Mouse (Mus musculus) neutrophil, adult 83 days (primary cell): Measurements from ENCODE around the gene Lgals12. TPM values are rescaled to one million over a fixed set of nuclear protein-coding genes. Genes with fewer than 3 reads are reported as not detected.

ENCODE experiments used
- total RNA-seq, 2 experiments: library from RNA; stranded (reverse); gene quantifications; one replicate each; pipeline ENCODE4 v1.2.4; 2023

Lgals12 gene
- not detected for total RNA-seq

DNA sequence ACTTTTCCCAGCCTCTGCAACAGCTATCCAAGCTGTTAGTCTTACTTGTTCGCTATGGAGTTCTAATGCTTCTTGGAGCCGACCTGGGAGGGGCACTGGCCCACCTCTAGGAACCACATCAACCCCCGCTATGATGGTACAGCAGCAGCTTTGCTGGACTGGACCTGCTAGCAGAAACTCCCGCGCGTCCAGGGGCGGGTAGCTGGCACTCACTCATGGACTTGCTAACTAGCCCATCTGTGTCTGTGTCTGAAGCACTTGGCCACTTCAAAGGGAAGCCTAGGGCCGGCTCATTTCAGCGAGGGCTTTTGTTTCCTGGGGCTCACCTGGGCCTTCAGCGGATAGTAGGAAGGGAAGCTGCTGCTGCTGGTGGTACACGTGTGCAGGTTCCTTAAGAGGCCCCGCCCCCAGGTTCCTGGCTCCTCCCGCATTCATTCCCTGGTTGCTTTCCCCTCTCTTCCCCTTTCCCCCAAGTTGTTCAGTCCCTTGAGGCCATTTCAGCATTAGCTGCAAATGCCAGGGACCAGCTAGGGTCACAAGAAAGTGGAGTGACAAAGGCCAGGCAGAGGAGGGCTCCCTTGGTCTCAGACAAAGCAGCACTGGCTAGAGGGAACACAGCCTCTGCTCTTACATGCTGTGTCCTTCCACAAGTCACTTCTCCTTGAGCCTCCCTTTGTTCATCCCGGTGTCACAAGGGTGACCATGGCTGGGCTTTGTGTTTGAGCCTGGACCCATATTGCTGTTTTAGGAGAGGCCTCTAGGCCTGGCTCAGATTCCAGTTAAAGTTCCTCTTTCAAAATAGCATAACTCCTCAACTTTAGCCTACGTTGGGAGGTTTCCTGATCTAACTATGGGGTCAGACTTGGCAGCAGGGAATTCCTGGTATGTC lies at the start of gene Lgals12:
Gene Lgals12, minus strand, starts transcription at position 393 of the 889 bp plus-strand sequence.

DNA sequence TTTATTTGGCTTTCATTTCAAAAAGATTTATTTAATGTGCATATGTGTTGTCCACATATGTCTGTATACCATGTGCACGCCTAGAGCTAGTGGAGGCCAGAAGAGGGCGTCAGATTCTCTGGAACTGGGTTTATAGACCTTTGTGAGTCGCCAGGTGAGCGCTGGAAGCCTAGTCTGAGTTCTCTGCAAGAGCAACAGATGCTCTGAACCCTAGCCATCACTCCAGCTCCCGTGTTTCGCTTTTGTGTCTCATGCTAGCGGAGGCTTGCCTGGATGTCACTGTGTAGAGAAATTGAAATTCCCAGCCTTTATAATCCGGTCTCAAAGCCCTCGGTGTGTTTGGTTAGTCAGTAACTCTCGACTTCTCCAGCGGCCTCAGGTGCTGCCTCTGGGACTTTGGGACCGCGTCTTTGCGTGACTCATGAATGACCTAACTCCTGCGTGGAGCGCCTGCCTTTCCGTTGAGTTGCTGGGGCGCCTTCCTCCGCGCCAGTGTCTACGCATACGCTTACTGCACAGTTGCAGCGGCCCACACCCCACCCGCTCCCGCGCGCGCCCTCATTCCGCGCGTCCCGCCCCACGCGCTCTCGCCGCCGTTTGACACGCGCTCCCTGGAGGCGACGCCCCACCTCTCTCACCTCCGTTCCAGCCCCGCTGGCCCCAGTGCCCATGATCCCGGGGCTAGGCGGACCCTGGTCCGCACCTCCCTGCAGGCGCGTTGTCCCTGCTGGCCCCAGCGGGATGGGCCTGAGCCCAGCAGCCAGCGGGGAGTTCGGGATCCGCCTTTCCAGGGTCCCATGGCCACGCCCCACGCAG lies 5.2 kb upstream of the Lgals12 start, which contains the start of gene Hrasls5:
Gene Hrasls5, plus strand, starts transcription at position 600 of the 816 bp plus-strand sequence.

DNA sequence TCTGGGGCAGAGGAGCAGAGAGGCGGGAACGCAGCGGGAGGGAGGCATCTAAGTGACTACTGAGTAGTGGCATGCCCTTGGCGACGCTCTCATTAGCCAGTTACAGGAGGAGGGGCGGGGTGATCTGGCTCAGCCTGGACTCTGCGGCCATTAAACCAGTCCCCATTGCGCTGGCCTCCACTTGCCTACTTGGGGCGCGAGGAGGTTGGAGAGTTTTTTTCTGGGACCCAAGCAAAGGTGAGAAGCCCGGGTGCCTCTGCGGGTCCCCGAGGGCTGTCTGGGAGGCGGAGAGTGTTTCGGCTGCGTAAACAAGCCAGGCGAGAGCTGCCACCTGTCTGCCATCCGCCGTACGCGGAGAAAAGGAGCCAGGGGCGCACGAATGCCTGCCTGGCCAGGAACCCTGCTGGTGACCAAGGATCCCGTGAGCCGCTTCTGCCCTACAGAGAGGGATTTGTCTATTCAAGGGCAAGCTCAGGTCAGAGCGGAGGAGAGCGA lies 49.6 kb downstream of the Lgals12 start, which contains the start of gene Pla2g16:
Gene Pla2g16, plus strand, starts transcription at position 132 of the 495 bp plus-strand sequence.

Other genes with a start within 250 kb of the Lgals12 start
- 10 to 100 TPM in 1 of 2 experiments, 1 to 10 TPM in 1; 9.8 to 12.1 TPM for gene Spindoc, start 224.2 kb downstream of the Lgals12 start, total RNA-seq
- gene 2700081O15Rik, start 189.6 kb downstream of the Lgals12 start, total RNA-seq = 1 to 10 TPM; 2.4 to 2.7 TPM
- gene Rtn3, start 123.9 kb downstream of the Lgals12 start, total RNA-seq = 100 to 1,000 TPM; 145 to 149 TPM
- 10 to 100 TPM; 30.5 to 33.9 TPM for gene Atl3, start 113.2 kb downstream of the Lgals12 start, total RNA-seq
- 1 to 10 TPM; 4.9 to 7.1 TPM for gene Pla2g16, start 49.7 kb downstream of the Lgals12 start, total RNA-seq
- not detected for gene Hrasls5, start 5.3 kb upstream of the Lgals12 start, total RNA-seq
- gene Slc22a19, start 104.1 kb upstream of the Lgals12 start, total RNA-seq = not detected
- gene Slc22a26, start 195.5 kb upstream of the Lgals12 start, total RNA-seq = not detected